Mouse (Mus musculus): ENCODE results near the gene Knop1. TPM values are rescaled to one million over a fixed set of nuclear protein-coding genes. Genes with fewer than 3 reads are reported as not detected.

Knop1 gene
- polyA plus RNA-seq, 1 experiment, result 1.9 TPM

DNA sequence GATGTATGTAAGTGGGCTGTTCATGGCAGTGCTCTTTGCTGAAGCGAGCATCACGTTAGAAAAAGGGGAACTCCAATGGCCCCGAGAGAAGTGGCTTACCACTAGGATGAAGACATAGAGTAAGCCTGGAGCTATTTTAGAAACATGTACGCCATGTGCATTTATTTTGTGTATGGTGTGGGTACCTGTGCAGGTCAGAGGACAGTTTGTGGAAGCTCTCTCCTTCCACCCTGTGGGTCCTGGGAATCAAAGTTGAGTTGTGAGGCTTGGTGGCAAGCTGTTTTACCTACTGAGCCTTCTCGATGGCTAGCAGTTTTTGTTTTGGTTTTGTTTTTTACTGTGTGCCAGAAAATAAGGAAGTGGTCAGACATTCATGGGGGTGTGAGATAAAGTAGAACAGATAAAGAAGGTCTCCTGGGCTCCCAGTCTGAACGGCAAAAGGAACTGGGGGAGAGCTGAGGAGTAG lies 57.9 kb downstream of the Knop1 start:
- Histone ChIP-seq H3K4me1 (ENCODE audit: control insufficient read depth, insufficient read depth, insufficient read length, low read length) (no peaks in the 10 kb centered on the region), H3K27ac (ENCODE audit: insufficient read depth, low read depth, low read length) (peak overlapping the region; percentile 77), H3K36me3 (ENCODE audit: control insufficient read depth, insufficient read depth, low read length) (peaks cover 28% of the 10 kb centered on the region), H3K4me3 (ENCODE audit: low read depth, low read length) (peak overlapping the region; percentile 29; the same call in 1 of the 2 replicates), H3K27me3 (ENCODE audit: control insufficient read depth, insufficient read depth, low read length) (no peaks in the 10 kb centered on the region)
- TF ChIP-seq CTCF (IDR thresholded peaks at IDR 0.05; ENCODE audit: extremely low read depth, insufficient read length, insufficient replicate concordance, low read depth, low read length) (no peak), POLR2A (IDR thresholded peaks at IDR 0.05; ENCODE audit: low read depth, low read length) (no peak)
- WGBS, result 72% methylated on average over 6 of the region's 6 CpGs

DNA sequence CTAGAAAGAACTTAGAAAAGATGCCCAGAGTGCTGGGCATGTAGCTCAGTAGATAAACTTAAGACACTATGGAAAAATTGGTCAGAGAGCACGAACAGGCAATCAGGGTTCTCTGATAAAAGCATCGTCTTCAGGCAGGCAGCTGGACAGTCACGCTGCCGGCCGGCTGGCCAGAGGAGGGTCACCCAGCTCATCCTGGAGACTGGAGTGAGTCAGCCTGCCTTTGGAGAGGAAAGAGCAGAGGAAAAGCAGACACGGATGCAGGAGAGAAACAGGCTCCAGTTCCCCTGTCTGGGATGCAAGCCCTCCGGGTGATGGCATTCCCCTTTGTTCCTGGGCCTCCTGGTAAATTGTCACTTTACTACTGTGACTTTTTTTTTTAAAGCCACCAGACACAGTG lies 58.5 kb downstream of the Knop1 start:
- 80% methylated on average over 7 of the region's 7 CpGs for WGBS
- H3K27me3 ChIP-seq (ENCODE audit: control insufficient read depth, insufficient read depth, low read length), result no peaks in the 10 kb centered on the region

DNA sequence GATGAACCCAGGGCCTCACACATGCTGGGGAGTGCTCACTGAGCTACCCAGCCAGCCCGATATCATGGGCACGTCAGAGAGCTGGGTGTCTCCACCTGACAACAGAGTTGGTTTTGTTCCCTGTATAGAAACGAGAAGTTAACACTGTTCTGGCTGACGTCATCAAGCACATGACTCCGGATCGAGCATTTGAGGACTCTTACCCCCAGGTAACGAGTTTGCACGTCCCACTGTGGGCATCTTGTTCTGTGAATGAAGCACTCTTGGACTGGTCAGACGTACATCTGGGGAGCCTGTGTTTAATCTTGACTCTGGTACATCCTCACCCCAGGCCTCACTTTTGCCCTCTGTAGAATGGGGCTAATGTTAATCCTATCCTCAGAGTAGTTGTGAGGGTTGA lies 59.2 kb downstream of the Knop1 start:
- WGBS, result 91% methylated on average over 9 of the region's 9 CpGs
- peaks cover 33% of the 10 kb centered on the region for H3K36me3 ChIP-seq (ENCODE audit: control insufficient read depth, insufficient read depth, low read length)

More for the DNA sequence above, 58.5 kb downstream of the Knop1 start:
- peaks cover 31% of the 10 kb centered on the region for H3K36me3 ChIP-seq (ENCODE audit: control insufficient read depth, insufficient read depth, low read length)
- H3K27ac ChIP-seq (ENCODE audit: insufficient read depth, low read depth, low read length), result 0 out of 2 replicates have a peak overlapping the region, but pooled peaks have one; percentile 28
- H3K4me3 ChIP-seq (ENCODE audit: low read depth, low read length), result no peak overlapping the region
- TF ChIP-seq CTCF (IDR thresholded peaks at IDR 0.05; ENCODE audit: extremely low read depth, insufficient read length, insufficient replicate concordance, low read depth, low read length) (no peak), POLR2A (IDR thresholded peaks at IDR 0.05; ENCODE audit: low read depth, low read length) (no peak)
- no peaks in the 10 kb centered on the region for H3K4me1 ChIP-seq (ENCODE audit: control insufficient read depth, insufficient read depth, insufficient read length, low read length)

GRCm38 (mm10) chr7:118795779-118796178 lies 60.3 kb downstream of the Knop1 start:
- no peak overlapping the region for H3K27ac ChIP-seq (ENCODE audit: insufficient read depth, low read depth, low read length)
- H3K36me3 ChIP-seq (ENCODE audit: control insufficient read depth, insufficient read depth, low read length), result peaks cover 30% of the 10 kb centered on the region
- no peaks in the 10 kb centered on the region for H3K27me3 ChIP-seq (ENCODE audit: control insufficient read depth, insufficient read depth, low read length)
- no peak overlapping the region for H3K4me3 ChIP-seq (ENCODE audit: low read depth, low read length)
- WGBS, result 96% methylated on average over 8 of the region's 8 CpGs
- TF ChIP-seq CTCF (IDR thresholded peaks at IDR 0.05; ENCODE audit: extremely low read depth, insufficient read length, insufficient replicate concordance, low read depth, low read length) (no peak), POLR2A (IDR thresholded peaks at IDR 0.05; ENCODE audit: low read depth, low read length) (no peak)
- no peaks in the 10 kb centered on the region for H3K4me1 ChIP-seq (ENCODE audit: control insufficient read depth, insufficient read depth, insufficient read length, low read length)

More for the DNA sequence above, 59.2 kb downstream of the Knop1 start:
- Histone ChIP-seq H3K27me3 (ENCODE audit: control insufficient read depth, insufficient read depth, low read length) (no peaks in the 10 kb centered on the region), H3K27ac (ENCODE audit: insufficient read depth, low read depth, low read length) (no peak overlapping the region), H3K4me3 (ENCODE audit: low read depth, low read length) (no peak overlapping the region), H3K4me1 (ENCODE audit: control insufficient read depth, insufficient read depth, insufficient read length, low read length) (no peaks in the 10 kb centered on the region)
- TF ChIP-seq POLR2A (IDR thresholded peaks at IDR 0.05; ENCODE audit: low read depth, low read length), result no peak
- TF ChIP-seq CTCF (IDR thresholded peaks at IDR 0.05; ENCODE audit: extremely low read depth, insufficient read length, insufficient replicate concordance, low read depth, low read length), result no peak

- TF ChIP-seq CTCF (IDR thresholded peaks at IDR 0.05; ENCODE audit: extremely low read depth, insufficient read length, insufficient replicate concordance, low read depth, low read length), result no peak
- no peak for TF ChIP-seq POLR2A (IDR thresholded peaks at IDR 0.05; ENCODE audit: low read depth, low read length)
- Histone ChIP-seq H3K36me3 (ENCODE audit: control insufficient read depth, insufficient read depth, low read length) (peaks cover 26% of the 10 kb centered on the region), H3K27me3 (ENCODE audit: control insufficient read depth, insufficient read depth, low read length) (no peaks in the 10 kb centered on the region), H3K27ac (ENCODE audit: insufficient read depth, low read depth, low read length) (no peak overlapping the region), H3K4me1 (ENCODE audit: control insufficient read depth, insufficient read depth, insufficient read length, low read length) (no peaks in the 10 kb centered on the region), H3K4me3 (ENCODE audit: low read depth, low read length) (no peak overlapping the region)
- WGBS, result 59% methylated on average over 8 of the region's 8 CpGs
These were observed 62.2 kb downstream of the Knop1 start for GRCm38 (mm10) chr7:118793899-118794298.

Other genes with a start within 250 kb of the Knop1 start
- 535 and 645 TPM in 2 replicates for gene Gde1, start 150.5 kb downstream of the Knop1 start, polyA plus RNA-seq (2012; rRNA removed)
- 0.41 and 0.51 TPM in 2 replicates for gene Ccp110, start 143.7 kb downstream of the Knop1 start, polyA plus RNA-seq (2012; rRNA removed)
- 18.3 and 29.9 TPM in 2 replicates for gene Vps35l, start 116.0 kb downstream of the Knop1 start, polyA plus RNA-seq (2012; rRNA removed)
- gene Iqck, start 502 bp downstream of the Knop1 start, polyA plus RNA-seq (2012; rRNA removed), result 0.15 and 0.48 TPM in 2 replicates
- 3.6 and 3.9 TPM in 2 replicates for gene Gprc5b, start 139.0 kb upstream of the Knop1 start, polyA plus RNA-seq (2012; rRNA removed)